Mouse (Mus musculus) ES-E14 (cell line): ENCODE data around the gene Rpl18a.
A peak's percentile ranks its signal among the peaks of the same experiment; 100 is the strongest.

Experiments
- CHD2 ChIP-seq: IDR thresholded peaks from 2 replicates; pipeline ENCODE4 v1.6.1; 2014; ENCODE audit warnings: mild to moderate bottlenecking, low read depth, low read length, inconsistent platforms
- HCFC1 ChIP-seq: IDR thresholded peaks from 2 replicates; pipeline ENCODE4 v1.6.1; 2012; ENCODE audit warnings: low read length, inconsistent platforms, borderline replicate concordance; ENCODE audit not compliant: insufficient read depth
- MAFK ChIP-seq: IDR thresholded peaks from 2 replicates; pipeline ENCODE4 v1.6.1; 2014; ENCODE audit warnings: mild to moderate bottlenecking, low read depth, low read length, inconsistent platforms; ENCODE audit not compliant: insufficient read depth
- ZC3H11A ChIP-seq: IDR thresholded peaks from 2 replicates; pipeline ENCODE4 v1.6.1; 2012; ENCODE audit warnings: low read depth, mild to moderate bottlenecking, inconsistent platforms, low read length, borderline replicate concordance
- ZNF384 ChIP-seq: IDR thresholded peaks from 2 replicates; pipeline ENCODE4 v1.6.1; 2012; ENCODE audit warnings: low read depth, low read length, inconsistent platforms

GRCm38 (mm10) chr8:70894385-70894720 is 2.9 kb downstream of the Rpl18a start:
- TF ChIP-seq CHD2, result peak; percentile 78
- TF ChIP-seq HCFC1, result no peak
- no peak for TF ChIP-seq ZNF384
- TF ChIP-seq MAFK, result no peak
- TF ChIP-seq ZC3H11A, result no peak
